In the genomic region with DNA sequence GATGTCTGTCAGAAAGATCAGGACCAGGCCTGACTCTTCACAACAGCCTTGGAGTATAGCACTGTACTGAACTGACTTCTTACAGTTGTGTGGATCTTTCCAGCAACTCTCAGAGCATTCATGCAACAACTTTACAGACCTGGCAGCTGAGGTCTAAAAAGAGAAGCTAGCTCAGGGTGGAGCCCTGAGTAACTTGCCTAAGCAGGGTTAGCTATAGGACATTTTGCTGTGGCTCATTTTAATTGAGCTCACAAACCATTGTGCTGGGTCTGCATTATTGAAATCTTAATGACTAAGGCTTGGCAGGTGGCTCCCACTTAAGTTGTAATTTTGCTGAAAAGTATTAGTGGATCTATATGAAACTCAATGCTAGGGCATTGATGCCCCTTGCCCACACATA, we compare ENCODE assay signal across 25 mouse cellular contexts.
DNase-seq lines count a peak whose midpoint lies in the region; ATAC-seq and TF ChIP-seq lines count a peak whose summit lies in the region.
"Had no signal": no experiment of that assay in that cellular context is flagged by ENCODE, and none has a peak within 500 bp of the region (broad histone marks: within the 10 kb centered on the region; RNA-seq: fewer than 3 reads in every experiment).

No protein-coding gene starts in this region.

- TF ChIP-seq CTCF in gastrocnemius, adult 2 months (IDR thresholded peaks at IDR 0.05), result no peak
- TF ChIP-seq CTCF in lung, postnatal 0 days (IDR thresholded peaks at IDR 0.05), result no peak
- no peak for TF ChIP-seq CTCF in lung, adult 2 months (IDR thresholded peaks at IDR 0.05; ENCODE audit: insufficient read depth, low read length)

- no peaks in the 10 kb centered on the region for H3K36me3 ChIP-seq in lung, postnatal 0 days (ENCODE audit: insufficient read depth, low read length)
- H3K36me3 ChIP-seq: embryonic facial prominence, embryonic 12.5 days; embryonic facial prominence, embryonic 15.5 days; forebrain, embryonic 12.5 days; forebrain, embryonic 15.5 days had no signal

- H3K4me1 ChIP-seq in lung, postnatal 0 days (ENCODE audit: insufficient read depth, low read depth, low read length), result peaks cover 7% of the 10 kb centered on the region; the same call in 1 of the 2 replicates
- H3K4me1 ChIP-seq in lung, adult 2 months (ENCODE audit: control insufficient read depth, insufficient read depth, low read length), result peaks cover 8% of the 10 kb centered on the region
- H3K4me1 ChIP-seq: embryonic facial prominence, embryonic 12.5 days; forebrain, embryonic 12.5 days; forebrain, embryonic 15.5 days had no signal

- no peak for ATAC-seq in lung, postnatal 0 days
- 0 out of 2 replicates have a peak, but pooled peaks have one; percentile 17 for ATAC-seq in granulocyte monocyte progenitor cell, adult 5-6 weeks (replicated peaks; ENCODE audit: poor library complexity, severe bottlenecking)
- ATAC-seq: activated CD4-positive, CD25-positive, alpha-beta regulatory T cell, adult 4 months; forebrain, embryonic 15.5 days; hindbrain, postnatal 0 days; inflammation-experienced regulatory T-cells, adult 6 months had no signal

- H3K27ac ChIP-seq in gastrocnemius, adult 2 months, result peak overlapping the region; percentile 44
- H3K27ac ChIP-seq in lung, postnatal 0 days (ENCODE audit: low read length), result peak overlapping the region; percentile 54
- H3K27ac ChIP-seq: embryonic facial prominence, embryonic 12.5 days; embryonic facial prominence, embryonic 15.5 days; forebrain, embryonic 12.5 days; forebrain, embryonic 15.5 days; heart, embryonic 13.5 days; hindbrain, embryonic 14.5 days; hindbrain, postnatal 0 days had no signal

- no peak overlapping the region for H3K4me2 ChIP-seq in lung, postnatal 0 days (replicated peaks; ENCODE audit: low read depth, low read length)
- H3K4me2 ChIP-seq: embryonic facial prominence, embryonic 12.5 days; embryonic facial prominence, embryonic 15.5 days; forebrain, embryonic 12.5 days; forebrain, embryonic 15.5 days; heart, embryonic 13.5 days; hindbrain, embryonic 14.5 days had no signal

- no peak overlapping the region for H3K9ac ChIP-seq in lung, postnatal 0 days (replicated peaks; ENCODE audit: low read depth)
- H3K9ac ChIP-seq: embryonic facial prominence, embryonic 12.5 days; embryonic facial prominence, embryonic 15.5 days; forebrain, embryonic 12.5 days; forebrain, embryonic 15.5 days; heart, embryonic 13.5 days; hindbrain, embryonic 14.5 days had no signal

- TF ChIP-seq POLR2A in lung, adult 2 months (IDR thresholded peaks at IDR 0.05; ENCODE audit: borderline replicate concordance, extremely low read depth, low read depth, low read length), result no peak

- TF ChIP-seq EP300 in lung, postnatal 0 days (IDR thresholded peaks at IDR 0.05), result no peak

- no peaks in the 10 kb centered on the region for H3K27me3 ChIP-seq in lung, postnatal 0 days (replicated peaks; ENCODE audit: insufficient read depth, low read length)
- H3K27me3 ChIP-seq: embryonic facial prominence, embryonic 12.5 days; embryonic facial prominence, embryonic 15.5 days; forebrain, embryonic 12.5 days; forebrain, embryonic 15.5 days; heart, embryonic 13.5 days had no signal

- intact Hi-C loops in gastrocnemius, adult 2 months (cut with DNase I), result no loop called here

- no peak for DNase-seq in gastrocnemius, adult 2 months
- no peak for DNase-seq in gastrocnemius, postnatal 25 days
- DNase-seq in lung, postnatal 0 days (ENCODE audit: low spot score), result peak; percentile 21
- no peak for DNase-seq in lung, adult 2 months
- DNase-seq in right cerebral cortex, postnatal 14 days, result no peak
- no peak for DNase-seq in spleen, postnatal 36 days (ENCODE audit: low spot score in 2 of 2)
- DNase-seq: adrenal gland, adult 8-10 months; adrenal gland, postnatal 25 days; cerebellum, adult 11 months; cerebellum, adult 2 months; cerebellum, adult 9-11 months; cerebellum, postnatal 25 days; gastrocnemius, postnatal 10 days; heart, postnatal 14 days; heart, postnatal 4 days had no signal

- no peak overlapping the region for H3K4me3 ChIP-seq in gastrocnemius, adult 2 months
- no peak overlapping the region for H3K4me3 ChIP-seq in lung, postnatal 0 days (ENCODE audit: low read depth, low read length)
- H3K4me3 ChIP-seq in lung, adult 2 months (replicated peaks; ENCODE audit: extremely low read depth, low read depth, low read length), result no peak overlapping the region
- H3K4me3 ChIP-seq: embryonic facial prominence, embryonic 12.5 days; embryonic facial prominence, embryonic 15.5 days; forebrain, embryonic 12.5 days; forebrain, embryonic 15.5 days; heart, embryonic 13.5 days had no signal

- no peaks in the 10 kb centered on the region for H3K9me3 ChIP-seq in lung, postnatal 0 days (ENCODE audit: low read length)
- H3K9me3 ChIP-seq: embryonic facial prominence, embryonic 12.5 days; embryonic facial prominence, embryonic 15.5 days; forebrain, embryonic 12.5 days; forebrain, embryonic 15.5 days had no signal
